ENCODE assay signal across 21 mouse cellular contexts in the genomic region with DNA sequence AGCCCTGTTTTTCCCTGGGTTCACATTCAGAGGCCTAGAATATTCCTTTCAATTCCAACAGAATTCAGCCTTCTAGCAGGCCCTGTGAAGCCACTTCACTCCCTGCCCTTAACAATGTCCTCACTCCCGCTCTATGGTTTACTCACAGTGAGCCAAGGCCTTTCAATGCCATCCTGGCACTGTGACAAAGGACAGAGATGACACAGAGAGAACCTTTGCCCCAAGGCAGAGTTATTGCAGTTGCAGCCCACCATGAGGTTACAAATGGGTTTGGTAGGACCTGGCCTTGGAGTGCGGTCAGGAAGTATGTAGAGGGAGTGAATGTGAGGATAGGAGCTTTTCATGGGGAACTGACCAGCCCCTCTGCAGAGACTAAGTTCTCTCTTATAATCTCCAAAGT. TPM values are rescaled to one million over a fixed set of nuclear protein-coding genes. Genes with fewer than 3 reads are reported as not detected.
DNase-seq lines count a peak whose midpoint lies in the region; ATAC-seq and TF ChIP-seq lines count a peak whose summit lies in the region.
"Had no signal": no experiment of that assay in that cellular context is flagged by ENCODE, and none has a peak within 500 bp of the region (broad histone marks: within the 10 kb centered on the region; RNA-seq: fewer than 3 reads in every experiment).

No protein-coding gene starts in this region.

- intact Hi-C loops in left cerebral cortex, postnatal 4 days (cut with DNase I), result no loop called here

- peaks cover 4% of the 10 kb centered on the region; the same call in 1 of the 2 replicates for H3K4me1 ChIP-seq in liver, adult 2 months (ENCODE audit: control insufficient read depth, insufficient read depth, low read length)
- peaks cover 19% of the 10 kb centered on the region for H3K4me1 ChIP-seq in liver, embryonic 12.5 days
- H3K4me1 ChIP-seq: embryonic facial prominence, embryonic 12.5 days; forebrain, embryonic 15.5 days; heart, embryonic 15.5 days; hindbrain, embryonic 13.5 days had no signal

- H3K27ac ChIP-seq in liver, adult 2 months (replicated peaks; ENCODE audit: insufficient read depth, low read depth, low read length), result no peak overlapping the region
- H3K27ac ChIP-seq in liver, embryonic 12.5 days, result no peak overlapping the region
- H3K27ac ChIP-seq: embryonic facial prominence, embryonic 12.5 days; forebrain, embryonic 15.5 days; heart, embryonic 10.5 days; heart, embryonic 15.5 days; hindbrain, embryonic 13.5 days; hindbrain, postnatal 0 days had no signal

- no peak for TF ChIP-seq POLR2A in liver, adult 2 months (IDR thresholded peaks at IDR 0.05; ENCODE audit: extremely low read depth, insufficient read depth, low read length)

- H3K27me3 ChIP-seq in liver, adult 2 months (ENCODE audit: control insufficient read depth, insufficient read depth, low read length), result no peaks in the 10 kb centered on the region
- no peaks in the 10 kb centered on the region for H3K27me3 ChIP-seq in liver, embryonic 12.5 days (replicated peaks)
- H3K27me3 ChIP-seq: CH12.LX; embryonic facial prominence, embryonic 12.5 days; forebrain, embryonic 15.5 days; heart, embryonic 15.5 days; hindbrain, embryonic 13.5 days; Patski had no signal

- no peak overlapping the region for H3K4me3 ChIP-seq in liver, adult 2 months (ENCODE audit: insufficient read depth, low read depth, low read length)
- H3K4me3 ChIP-seq in liver, embryonic 12.5 days, result no peak overlapping the region
- H3K4me3 ChIP-seq: embryonic facial prominence, embryonic 12.5 days; forebrain, embryonic 15.5 days; heart, embryonic 10.5 days; heart, embryonic 15.5 days; hindbrain, embryonic 13.5 days had no signal

- ATAC-seq in liver, embryonic 12.5 days, result no peak
- ATAC-seq: activated CD4-positive, CD25-positive, alpha-beta regulatory T cell, adult 4 months; forebrain, embryonic 15.5 days; hindbrain, postnatal 0 days; Patski had no signal

- H3K9me3 ChIP-seq in liver, embryonic 12.5 days (replicated peaks), result no peaks in the 10 kb centered on the region
- H3K9me3 ChIP-seq: embryonic facial prominence, embryonic 12.5 days; forebrain, embryonic 15.5 days; heart, embryonic 10.5 days; heart, embryonic 15.5 days; hindbrain, embryonic 13.5 days had no signal

- peaks cover 43% of the 10 kb centered on the region for H3K36me3 ChIP-seq in liver, adult 2 months (ENCODE audit: control insufficient read depth, insufficient read depth, low read length)
- peaks cover 100% of the 10 kb centered on the region for H3K36me3 ChIP-seq in liver, embryonic 12.5 days

- no peak overlapping the region for H3K9ac ChIP-seq in liver, adult 2 months (ENCODE audit: low read depth, low read length)
- no peak overlapping the region for H3K9ac ChIP-seq in liver, embryonic 12.5 days
- H3K9ac ChIP-seq: embryonic facial prominence, embryonic 12.5 days; forebrain, embryonic 15.5 days; heart, embryonic 15.5 days; hindbrain, embryonic 13.5 days had no signal

- DNase-seq in liver, adult 2 months (ENCODE audit: extremely low read depth, low read depth, low spot score), result peak; percentile 72
- DNase-seq in adrenal gland, adult 2 months, result peak; percentile 92
- peak; percentile 89 for DNase-seq in adrenal gland, postnatal 14 days
- DNase-seq in left cerebral cortex, postnatal 4 days, result no peak
- no peak for DNase-seq in urinary bladder, postnatal 36 days (ENCODE audit: low spot score in 2 of 2)
- DNase-seq: cerebellum, adult 11 months; cerebellum, adult 8-10 months; cerebellum, postnatal 14 days; gastrocnemius, postnatal 36 days; heart, adult 18-20 months; heart, postnatal 14 days had no signal

- no peak overlapping the region for H3K4me2 ChIP-seq in liver, embryonic 12.5 days
- H3K4me2 ChIP-seq: embryonic facial prominence, embryonic 12.5 days; forebrain, embryonic 15.5 days; heart, embryonic 15.5 days; hindbrain, embryonic 13.5 days had no signal

- TF ChIP-seq CTCF in liver, adult 2 months (IDR thresholded peaks at IDR 0.05; ENCODE audit: low read depth, low read length), result no peak

- no peaks in the 10 kb centered on the region for H3K79me2 ChIP-seq in liver, adult 2 months (ENCODE audit: control insufficient read depth, insufficient read depth, low read length)

- WGBS in liver, adult 2 months, result 49% methylated on average over 2 of the region's 2 CpGs
- WGBS in liver, embryonic 12.5 days (ENCODE audit: insufficient replicate concordance), result 91% methylated on average over 2 of the region's 2 CpGs

RNA-seq across cellular contexts. Expression of a gene that starts 11.3 kb away (rescaled TPM):
- 46.6 and 49.1 TPM in 2 replicates for total RNA-seq in liver, adult 2 months (2014; rRNA removed)
- 69.7 and 72.3 TPM in 2 replicates for polyA plus RNA-seq in liver, adult 2 months (2012; rRNA removed)
- 67.9 and 68.8 TPM in 2 replicates for polyA plus RNA-seq in liver, embryonic 12.5 days (2016; fragmentation: Nextera tagmentation; extraction: Ambion mirVana)
- total RNA-seq in adrenal gland, adult 2 months (2021), result 10 to 100 TPM; 70.1 to 73.7 TPM
- polyA plus RNA-seq in adrenal gland, adult 2 months (2012; rRNA removed), result 116 and 124 TPM in 2 replicates
- total RNA-seq in adrenal gland, postnatal 14 days (2021), result 46.1 and 47.4 TPM in 2 replicates
- total RNA-seq in left cerebral cortex, postnatal 4 days (2021), result 10 to 100 TPM; 38.7 to 43.0 TPM

RNA-seq across cellular contexts. Expression of a gene that starts 12.7 kb away (rescaled TPM):
- 47.5 and 53.7 TPM in 2 replicates for total RNA-seq in liver, adult 2 months (2014; rRNA removed)
- polyA plus RNA-seq in liver, adult 2 months (2012; rRNA removed), result 124 and 149 TPM in 2 replicates
- polyA plus RNA-seq in liver, embryonic 12.5 days (2016; fragmentation: Nextera tagmentation; extraction: Ambion mirVana), result 101 and 106 TPM in 2 replicates
- total RNA-seq in adrenal gland, adult 2 months (2021), result 100 to 1,000 TPM; 130 to 150 TPM
- 547 and 570 TPM in 2 replicates for polyA plus RNA-seq in adrenal gland, adult 2 months (2012; rRNA removed)
- total RNA-seq in adrenal gland, postnatal 14 days (2021), result 133 and 145 TPM in 2 replicates
- 10 to 100 TPM; 48.9 to 50.0 TPM for total RNA-seq in left cerebral cortex, postnatal 4 days (2021)

RNA-seq across cellular contexts. Expression of a gene that starts 12.7 kb away (rescaled TPM):
- total RNA-seq in liver, adult 2 months (2014; rRNA removed), result 19.5 and 20.5 TPM in 2 replicates
- polyA plus RNA-seq in liver, adult 2 months (2012; rRNA removed), result 21.0 and 31.2 TPM in 2 replicates
- polyA plus RNA-seq in liver, embryonic 12.5 days (2016; fragmentation: Nextera tagmentation; extraction: Ambion mirVana), result 20.3 and 21.4 TPM in 2 replicates
- 10 to 100 TPM; 39.9 to 48.0 TPM for total RNA-seq in adrenal gland, adult 2 months (2021)
- polyA plus RNA-seq in adrenal gland, adult 2 months (2012; rRNA removed), result 58.3 and 58.4 TPM in 2 replicates
- total RNA-seq in adrenal gland, postnatal 14 days (2021), result 36.7 and 43.1 TPM in 2 replicates
- total RNA-seq in left cerebral cortex, postnatal 4 days (2021), result 10 to 100 TPM; 36.2 to 36.4 TPM

RNA-seq across cellular contexts. Expression of a gene that starts 21.1 kb away (rescaled TPM):
- 8.7 and 14.8 TPM in 2 replicates for total RNA-seq in liver, adult 2 months (2014; rRNA removed)
- 37.5 and 42.4 TPM in 2 replicates for polyA plus RNA-seq in liver, adult 2 months (2012; rRNA removed)
- polyA plus RNA-seq in liver, embryonic 12.5 days (2016; fragmentation: Nextera tagmentation; extraction: Ambion mirVana), result 37.5 and 40.0 TPM in 2 replicates
- total RNA-seq in adrenal gland, adult 2 months (2021), result 10 to 100 TPM; 30.8 to 33.1 TPM
- polyA plus RNA-seq in adrenal gland, adult 2 months (2012; rRNA removed), result 144 and 179 TPM in 2 replicates
- 30.2 and 34.6 TPM in 2 replicates for total RNA-seq in adrenal gland, postnatal 14 days (2021)
- total RNA-seq in left cerebral cortex, postnatal 4 days (2021), result 10 to 100 TPM; 43.6 to 46.0 TPM

RNA-seq across cellular contexts. Expression of a gene that starts 21.4 kb away (rescaled TPM):
- total RNA-seq in liver, adult 2 months (2014; rRNA removed), result 16.2 and 24.7 TPM in 2 replicates
- polyA plus RNA-seq in liver, adult 2 months (2012; rRNA removed), result 30.2 and 33.0 TPM in 2 replicates
- 97.7 and 108 TPM in 2 replicates for polyA plus RNA-seq in liver, embryonic 12.5 days (2016; fragmentation: Nextera tagmentation; extraction: Ambion mirVana)
- total RNA-seq in adrenal gland, adult 2 months (2021), result 10 to 100 TPM; 53.1 to 56.6 TPM
- polyA plus RNA-seq in adrenal gland, adult 2 months (2012; rRNA removed), result 38.5 and 55.9 TPM in 2 replicates
- total RNA-seq in adrenal gland, postnatal 14 days (2021), result 39.5 and 48.8 TPM in 2 replicates
- total RNA-seq in left cerebral cortex, postnatal 4 days (2021), result 10 to 100 TPM; 35.9 to 39.3 TPM

Comparison
In these comparisons a context has a peak if more than half of its experiments do, and no peak if none do; other contexts are left out.
1. DNase-seq: peak in liver, adult 2 months (single experiment), adrenal gland, adult 2 months (single experiment) and adrenal gland, postnatal 14 days (single experiment); none in left cerebral cortex, postnatal 4 days (single experiment) and urinary bladder, postnatal 36 days (0 of 2).